Mouse (Mus musculus): ENCODE measurements around the gene Lmx1a.

GRCm38 (mm10) chr1:167644866-167645537 lies 44.0 kb upstream of the Lmx1a start:
- no peak for TF ChIP-seq TAL1 (IDR thresholded peaks at IDR 0.05; ENCODE audit: low read length)
- no peak for TF ChIP-seq GATA1 (IDR thresholded peaks at IDR 0.05; ENCODE audit: low read length)
